Mouse (Mus musculus) left cerebral cortex, postnatal 36 days (tissue): ENCODE measurements around the gene Fam131b. TPM values are rescaled to one million over a fixed set of nuclear protein-coding genes. Genes with fewer than 3 reads are reported as not detected.

Source experiments
- DNase-seq, 2 experiments: peaks; one replicate each; pipeline ENCODE4 v3.0.0; 2021 to 2022; ENCODE audit warnings: low spot score in 2 of 2, mixed read lengths in 1 of 2
- intact Hi-C: fragments of 180-260 bp; cut with DNase I; formaldehyde crosslinking; loops from one replicate; pipeline ENCODE4 v1.15.1; 2025
- total RNA-seq, 2 experiments: library from RNA; stranded (reverse); gene quantifications; 2 replicates each; pipeline ENCODE4 v1.2.3; 2021

The Fam131b gene
- total RNA-seq, 2 experiments from 2014 or later, result 112 to 133 TPM

- intact Hi-C loops, result loop anchor here (2.0 kb wide), 1 partner anchor 57 kb away; no protein-coding TSS in a partner anchor
- DNase-seq, result no peak
Measured at GRCm38 (mm10) chr6:42265391-42266330, 58.8 kb downstream of the Fam131b start.

Other genes with a start within 250 kb of the Fam131b start
- gene Tas2r139, start 183.7 kb downstream of the Fam131b start, total RNA-seq, result not detected
- gene Tas2r144, start 109.3 kb downstream of the Fam131b start, total RNA-seq, result not detected
- gene Gstk1, start 78.7 kb downstream of the Fam131b start, total RNA-seq, result 10 to 100 TPM; 11.3 to 11.6 TPM
- gene Tmem139, start 62.7 kb downstream of the Fam131b start, total RNA-seq, result not detected
- 10 to 100 TPM; 19.3 to 30.2 TPM for gene Casp2, start 59.7 kb downstream of the Fam131b start, total RNA-seq
- gene Clcn1, start 38.0 kb downstream of the Fam131b start, total RNA-seq, result 1 to 10 TPM; 2.4 to 6.2 TPM
- 10 to 100 TPM; 49.4 to 60.8 TPM for gene Zyx, start 25.0 kb upstream of the Fam131b start, total RNA-seq
- gene Epha1, start 48.6 kb upstream of the Fam131b start, total RNA-seq, result under 1 TPM; 0.18 to 0.30 TPM
- under 1 TPM in 1 of 2 experiments, not detected in 1; 0.48 TPM for gene Tas2r143, start 75.6 kb upstream of the Fam131b start, total RNA-seq
- gene Tas2r135, start 80.8 kb upstream of the Fam131b start, total RNA-seq, result not detected
- gene Tas2r126, start 109.9 kb upstream of the Fam131b start, total RNA-seq, result not detected
- gene Olfr458, start 140.6 kb upstream of the Fam131b start, total RNA-seq, result not detected
- not detected for gene Olfr457, start 151.7 kb upstream of the Fam131b start, total RNA-seq
- gene Olfr456, start 162.6 kb upstream of the Fam131b start, total RNA-seq, result not detected
- gene Olfr455, start 222.9 kb upstream of the Fam131b start, total RNA-seq, result not detected